16 mouse cellular contexts compared by ENCODE assay signal in the genomic region with DNA sequence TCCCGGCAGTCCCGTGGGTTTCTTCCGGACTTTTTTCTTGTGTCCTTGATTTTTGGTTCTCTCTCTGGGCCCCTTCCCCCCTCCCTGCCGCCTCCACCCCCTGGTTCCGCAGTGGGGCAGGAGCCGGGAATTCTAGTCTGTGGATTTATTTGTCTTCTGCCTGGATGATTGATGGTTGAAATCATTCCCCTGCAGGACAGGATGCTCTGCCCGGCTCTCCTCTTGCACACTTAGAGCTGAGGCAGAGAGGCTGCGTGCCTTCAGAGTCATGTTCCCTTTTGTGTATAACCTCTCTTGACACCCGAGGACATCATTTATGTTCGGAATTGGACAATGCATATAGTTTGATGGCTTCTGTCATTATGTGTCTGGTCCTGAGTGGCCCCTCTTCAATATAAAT.
DNase-seq lines count a peak whose midpoint lies in the region; ATAC-seq and TF ChIP-seq lines count a peak whose summit lies in the region.
"Had no signal": no experiment of that assay in that cellular context is flagged by ENCODE, and none has a peak within 500 bp of the region (broad histone marks: within the 10 kb centered on the region; RNA-seq: fewer than 3 reads in every experiment).

No protein-coding gene starts in this region.

- no peaks in the 10 kb centered on the region for H3K9me3 ChIP-seq in hindbrain, embryonic 13.5 days
- no peaks in the 10 kb centered on the region for H3K9me3 ChIP-seq in neural tube, embryonic 11.5 days (ENCODE audit: control insufficient read depth, low read length)

- no peaks in the 10 kb centered on the region for H3K36me3 ChIP-seq in hindbrain, embryonic 13.5 days
- H3K36me3 ChIP-seq in neural tube, embryonic 11.5 days (ENCODE audit: control insufficient read depth, insufficient read depth, low read length) = no peaks in the 10 kb centered on the region

- TF ChIP-seq CTCF in left cerebral cortex, adult 2 months (IDR thresholded peaks at IDR 0.05) = no peak
- no peak for TF ChIP-seq CTCF in gastrocnemius, adult 2 months (IDR thresholded peaks at IDR 0.05)

- H3K4me2 ChIP-seq in hindbrain, embryonic 13.5 days = peak overlapping the region; percentile 25
- no peak overlapping the region for H3K4me2 ChIP-seq in neural tube, embryonic 11.5 days (ENCODE audit: low read depth)

- intact Hi-C loops in left cerebral cortex, adult 2 months (cut with DNase I) = loop anchor here (2.0 to 10.0 kb wide), 6 partner anchors 173 to 1635 kb away; no protein-coding TSS in a partner anchor
- intact Hi-C loops in left cerebral cortex, postnatal 14 days (cut with DNase I) = loop anchor here (5.0 to 10.0 kb wide), 4 partner anchors 80 to 1633 kb away; no protein-coding TSS in a partner anchor
- intact Hi-C loops in gastrocnemius, adult 2 months (cut with DNase I) = no loop called here
- intact Hi-C loops in left cerebral cortex, postnatal 10 days (cut with DNase I) = loop anchor here (10.0 kb wide), 1 partner anchor 233 kb away; no protein-coding TSS in a partner anchor

- no peak overlapping the region for H3K4me3 ChIP-seq in left cerebral cortex, adult 2 months
- no peak overlapping the region for H3K4me3 ChIP-seq in hindbrain, embryonic 13.5 days
- no peak overlapping the region for H3K4me3 ChIP-seq in neural tube, embryonic 11.5 days (ENCODE audit: low read depth, low read length)
- H3K4me3 ChIP-seq in gastrocnemius, adult 2 months = no peak overlapping the region
- H3K4me3 ChIP-seq: erythroblast, embryonic 14.5 days; myocyte had no signal

- H3K27ac ChIP-seq in left cerebral cortex, adult 2 months = peak overlapping the region; percentile 90
- peak overlapping the region; percentile 76 for H3K27ac ChIP-seq in hindbrain, embryonic 13.5 days
- peak overlapping the region; percentile 62; the same call in 1 of the 2 replicates for H3K27ac ChIP-seq in neural tube, embryonic 11.5 days (ENCODE audit: low read depth, low read length)
- H3K27ac ChIP-seq in gastrocnemius, adult 2 months = no peak overlapping the region
- H3K27ac ChIP-seq: liver, embryonic 14.5 days; macrophage had no signal

- H3K9ac ChIP-seq in hindbrain, embryonic 13.5 days = 0 out of 2 replicates have a peak overlapping the region, but pooled peaks have one; percentile 78
- H3K9ac ChIP-seq in neural tube, embryonic 11.5 days (ENCODE audit: low read length) = peak overlapping the region; percentile 5; the same call in 1 of the 2 replicates
- H3K9ac ChIP-seq: liver, embryonic 14.5 days had no signal

- ATAC-seq in hindbrain, embryonic 13.5 days (ENCODE audit: low FRiP score) = no peak
- no peak for ATAC-seq in neural tube, embryonic 11.5 days (ENCODE audit: insufficient read depth, low FRiP score, low TSS enrichment)

- H3K4me1 ChIP-seq in hindbrain, embryonic 13.5 days (replicated peaks) = peaks cover 18% of the 10 kb centered on the region
- peaks cover 6% of the 10 kb centered on the region; the same call in 1 of the 2 replicates for H3K4me1 ChIP-seq in neural tube, embryonic 11.5 days (ENCODE audit: control insufficient read depth, insufficient read depth, low read length)

- H3K27me3 ChIP-seq in hindbrain, embryonic 13.5 days = no peaks in the 10 kb centered on the region
- no peaks in the 10 kb centered on the region for H3K27me3 ChIP-seq in neural tube, embryonic 11.5 days (ENCODE audit: control insufficient read depth, insufficient read depth, low read length)

- DNase-seq in adrenal gland, adult (ENCODE audit: inconsistent age in 2 of 2, low spot score in 1 of 2) = peak; percentile 5 to 43
- DNase-seq in adrenal gland, adult 2 months = no peak
- DNase-seq in left cerebral cortex, adult 2 months (ENCODE audit: extremely low spot score in 1 of 2, low spot score in 2 of 2) = peak in 1 of 2 experiments; percentile 9
- DNase-seq in left cerebral cortex, postnatal 14 days (ENCODE audit: low spot score in 2 of 2) = no peak
- peak; percentile 25 for DNase-seq in neural tube, embryonic 11.5 days (ENCODE audit: low spot score)
- DNase-seq in gastrocnemius, adult 2 months = no peak
- no peak for DNase-seq in left cerebral cortex, postnatal 10 days (ENCODE audit: extremely low spot score in 1 of 2, low spot score in 2 of 2)
- DNase-seq: adrenal gland, postnatal 14 days; kidney, adult 8-10 months; right cerebral cortex, adult 18-20 months; thymus, adult 2 months had no signal

- WGBS in hindbrain, embryonic 13.5 days = 25% methylated on average over 10 of the region's 10 CpGs
- 41% methylated on average over 10 of the region's 10 CpGs for WGBS in neural tube, embryonic 11.5 days

Comparison
In these comparisons a context has a peak if more than half of its experiments do, and no peak if none do; other contexts are left out.
1. DNase-seq: peak in adrenal gland, adult (2 of 2) and neural tube, embryonic 11.5 days (single experiment); none in adrenal gland, adult 2 months (single experiment), left cerebral cortex, postnatal 14 days (0 of 2), gastrocnemius, adult 2 months (single experiment) and left cerebral cortex, postnatal 10 days (0 of 2).